Mouse (Mus musculus) midbrain, postnatal 0 days (tissue): ENCODE results near the gene 1700013G24Rik. TPM values are rescaled to one million over a fixed set of nuclear protein-coding genes. Genes with fewer than 3 reads are reported as not detected.

ENCODE experiments used
- ATAC-seq: fragments of 200-750 bp; cut with Nextera tagmentation; 2 replicates; pipeline ENCODE4 v1.8.0; 2017; ENCODE audit warnings: moderate number of reproducible peaks, mild to moderate bottlenecking, moderate TSS enrichment, moderate library complexity; ENCODE audit not compliant: low FRiP score
- DNase-seq: peaks from one replicate; pipeline ENCODE4 v3.0.0-alpha.2; 2015; ENCODE audit warnings: low spot score
- H3K27ac ChIP-seq: fragments of 300-500 bp; sonication (generic); 2 replicates; pipeline ENCODE4 v1.5.1; 2014; ENCODE audit warnings: low read depth, mild to moderate bottlenecking, low read length, mixed read lengths
- H3K27me3 ChIP-seq: fragments of 300-500 bp; sonication (generic); 2 replicates; pipeline ENCODE4 v1.6.1; 2014; ENCODE audit warnings: low read length, control low read depth, mixed read lengths; ENCODE audit not compliant: insufficient read depth
- H3K36me3 ChIP-seq: fragments of 300-500 bp; sonication (generic); 2 replicates; pipeline ENCODE4 v1.6.1; 2014; ENCODE audit warnings: low read length, control low read depth, mixed read lengths; ENCODE audit not compliant: insufficient read depth
- H3K4me1 ChIP-seq: fragments of 300-500 bp; sonication (generic); 2 replicates; pipeline ENCODE4 v1.6.1; 2014; ENCODE audit warnings: mild to moderate bottlenecking, control low read depth, antibody characterized with exemption, low read length, mixed read lengths; ENCODE audit not compliant: insufficient read depth
- H3K4me2 ChIP-seq: fragments of 300-500 bp; sonication (generic); 2 replicates; pipeline ENCODE4 v1.6.1; 2014; ENCODE audit warnings: low read depth, mild to moderate bottlenecking, low read length, mixed read lengths; ENCODE audit not compliant: poor library complexity, severe bottlenecking
- H3K4me3 ChIP-seq: fragments of 300-500 bp; sonication (generic); 2 replicates; pipeline ENCODE4 v1.5.1; 2014; ENCODE audit warnings: low read depth, mild to moderate bottlenecking, low read length, moderate library complexity
- H3K9ac ChIP-seq: fragments of 300-500 bp; sonication (generic); replicated peaks from 2 replicates; pipeline ENCODE4 v1.6.1; 2014; ENCODE audit warnings: mild to moderate bottlenecking, low read length, moderate library complexity, mixed read lengths; ENCODE audit not compliant: poor library complexity, severe bottlenecking
- H3K9me3 ChIP-seq: fragments of 300-500 bp; sonication (generic); 2 replicates; pipeline ENCODE4 v1.6.1; 2016; ENCODE audit warnings: low read length, control low read depth
- CTCF ChIP-seq: IDR thresholded peaks from 2 replicates; pipeline ENCODE4 v1.5.1; 2016; ENCODE audit warnings: antibody characterized with exemption, mild to moderate bottlenecking
- WGBS: fragments of 180-500 bp; shearing (Covaris S2); extraction: QIAGEN DNeasy Blood & Tissue Kit; methylation state at CpG from one replicate; pipeline ENCODE4 v1.1.7; 2014; 5-methylcytosine and 5-hydroxymethylcytosine counted together
- polyA plus RNA-seq: library from polyadenylated mRNA; unstranded; fragments of >200 nt; fragmentation: Nextera tagmentation; extraction: Ambion mirVana; gene quantifications from 2 replicates; pipeline ENCODE4 v1.2.1, GENCODE M21; 2015
- total RNA-seq: library from RNA; depleted of rRNA; stranded (reverse); fragments of >200 nt; gene quantifications from 2 replicates; pipeline ENCODE4 v1.2.3, GENCODE M21; 2014

1700013G24Rik gene
- total and polyA plus RNA-seq, 2 experiments from 2014 or later, result not detected

- no peaks in the 10 kb centered on the region for H3K27me3 ChIP-seq
- H3K36me3 ChIP-seq, result no peaks in the 10 kb centered on the region
- TF ChIP-seq CTCF, result 0 out of 2 replicates have a peak, but pooled peaks have one; percentile 13
- WGBS, result 1% methylated on average over 62 of the region's 72 CpGs
- no peaks in the 10 kb centered on the region for H3K4me1 ChIP-seq
- DNase-seq, result peak; percentile 92
- no peaks in the 10 kb centered on the region for H3K9me3 ChIP-seq
- peak within 1 kb of the TSS; percentile 52 for H3K4me3 ChIP-seq
- H3K4me2 ChIP-seq, result peak within 1 kb of the TSS; percentile 100
- H3K9ac ChIP-seq, result peak within 1 kb of the TSS; percentile 57
- no peak within 1 kb of the TSS for H3K27ac ChIP-seq
- peak; percentile 81 for ATAC-seq
Measured at GRCm38 (mm10) chr4:137468260-137469080, 15.4 kb downstream of the 1700013G24Rik start, which contains the start of gene Hspg2. TSS of gene Hspg2 (plus strand) at chr4:137468769.

GRCm38 (mm10) chr4:137469081-137469844, 16.2 kb downstream of the 1700013G24Rik start:
- H3K27ac ChIP-seq, result no peak overlapping the region
- no peaks in the 10 kb centered on the region for H3K36me3 ChIP-seq
- 0 out of 2 replicates have a peak, but pooled peaks have one; percentile 19 for ATAC-seq
- H3K27me3 ChIP-seq, result no peaks in the 10 kb centered on the region
- no peaks in the 10 kb centered on the region for H3K4me1 ChIP-seq
- peak; percentile 75 for DNase-seq
- H3K4me2 ChIP-seq, result peak overlapping the region; percentile 100
- 4% methylated on average over 18 of the region's 20 CpGs for WGBS
- H3K4me3 ChIP-seq, result peak overlapping the region; percentile 52
- H3K9ac ChIP-seq, result peak overlapping the region; percentile 57
- no peak for TF ChIP-seq CTCF
- no peaks in the 10 kb centered on the region for H3K9me3 ChIP-seq

- H3K4me1 ChIP-seq, result no peaks in the 10 kb centered on the region
- no peaks in the 10 kb centered on the region for H3K36me3 ChIP-seq
- no peaks in the 10 kb centered on the region for H3K9me3 ChIP-seq
- TF ChIP-seq CTCF, result no peak
- no peak overlapping the region for H3K9ac ChIP-seq
- 50% methylated on average over 15 of the region's 15 CpGs for WGBS
- no peaks in the 10 kb centered on the region for H3K27me3 ChIP-seq
- no peak overlapping the region for H3K27ac ChIP-seq
- H3K4me2 ChIP-seq, result peak overlapping the region; percentile 100
- ATAC-seq, result no peak
- no peak for DNase-seq
- peak overlapping the region; percentile 52; the same call in 1 of the 2 replicates for H3K4me3 ChIP-seq
Measured at GRCm38 (mm10) chr4:137469845-137470692, 17.0 kb downstream of the 1700013G24Rik start.

- H3K9ac ChIP-seq, result no peak overlapping the region
- no peak overlapping the region for H3K4me2 ChIP-seq
- H3K4me1 ChIP-seq, result no peaks in the 10 kb centered on the region
- H3K27me3 ChIP-seq, result no peaks in the 10 kb centered on the region
- H3K9me3 ChIP-seq, result no peaks in the 10 kb centered on the region
- H3K4me3 ChIP-seq, result no peak overlapping the region
- H3K27ac ChIP-seq, result no peak overlapping the region
- TF ChIP-seq CTCF, result no peak
- no peak for DNase-seq
- ATAC-seq, result no peak
- no peaks in the 10 kb centered on the region for H3K36me3 ChIP-seq
- WGBS, result 82% methylated on average over 9 of the region's 9 CpGs
Measured at GRCm38 (mm10) chr4:137470701-137471317, 17.7 kb downstream of the 1700013G24Rik start.

GRCm38 (mm10) chr4:137471326-137471725, 18.2 kb downstream of the 1700013G24Rik start:
- Histone ChIP-seq H3K4me2 (no peak overlapping the region), H3K27me3 (no peaks in the 10 kb centered on the region), H3K9ac (no peak overlapping the region), H3K4me3 (no peak overlapping the region), H3K9me3 (no peaks in the 10 kb centered on the region), H3K36me3 (no peaks in the 10 kb centered on the region), H3K27ac (no peak overlapping the region), H3K4me1 (no peaks in the 10 kb centered on the region)
- WGBS, result 80% methylated on average over 8 of the region's 8 CpGs
- no peak for DNase-seq
- no peak for ATAC-seq
- TF ChIP-seq CTCF, result no peak
